In genomic region chr8:121966110-121966509, GRCm38 (mm10) we compare ENCODE assay signal across 14 mouse cellular contexts. TPM values are rescaled to one million over a fixed set of nuclear protein-coding genes. Genes with fewer than 3 reads are reported as not detected.
DNase-seq lines count a peak whose midpoint lies in the region; ATAC-seq and TF ChIP-seq lines count a peak whose summit lies in the region.
"Had no signal": no experiment of that assay in that cellular context is flagged by ENCODE, and none has a peak within 500 bp of the region (broad histone marks: within the 10 kb centered on the region; RNA-seq: fewer than 3 reads in every experiment).

No protein-coding gene starts in this region.

- no peak for ATAC-seq in forebrain, embryonic 12.5 days (ENCODE audit: low FRiP score)
- ATAC-seq in forebrain, embryonic 15.5 days (replicated peaks) = no peak
- no peak for ATAC-seq in intestine, embryonic 16.5 days
- ATAC-seq in intestine, embryonic 15.5 days = no peak
- no peak for ATAC-seq in embryonic facial prominence, embryonic 13.5 days (ENCODE audit: insufficient number of reproducible peaks, insufficient read depth, low FRiP score, low TSS enrichment, low read depth)
- ATAC-seq in limb, embryonic 14.5 days (ENCODE audit: low FRiP score, low read depth) = no peak; the same call in 1 of the 2 replicates

- no peaks in the 10 kb centered on the region for H3K9me3 ChIP-seq in forebrain, embryonic 12.5 days
- H3K9me3 ChIP-seq in forebrain, embryonic 15.5 days = no peaks in the 10 kb centered on the region
- H3K9me3 ChIP-seq in intestine, embryonic 16.5 days (ENCODE audit: control insufficient read depth, low read length) = no peaks in the 10 kb centered on the region
- H3K9me3 ChIP-seq in intestine, embryonic 15.5 days = no peaks in the 10 kb centered on the region
- no peaks in the 10 kb centered on the region for H3K9me3 ChIP-seq in embryonic facial prominence, embryonic 13.5 days
- no peaks in the 10 kb centered on the region for H3K9me3 ChIP-seq in limb, embryonic 14.5 days (ENCODE audit: control insufficient read depth, low read length)
- H3K9me3 ChIP-seq: hindbrain, embryonic 10.5 days had no signal

- no peaks in the 10 kb centered on the region for H3K36me3 ChIP-seq in forebrain, embryonic 12.5 days (replicated peaks)
- H3K36me3 ChIP-seq in forebrain, embryonic 15.5 days = no peaks in the 10 kb centered on the region
- no peaks in the 10 kb centered on the region for H3K36me3 ChIP-seq in intestine, embryonic 16.5 days (ENCODE audit: control insufficient read depth, insufficient read depth, low read length)
- no peaks in the 10 kb centered on the region for H3K36me3 ChIP-seq in intestine, embryonic 15.5 days
- no peaks in the 10 kb centered on the region for H3K36me3 ChIP-seq in embryonic facial prominence, embryonic 13.5 days
- H3K36me3 ChIP-seq in limb, embryonic 14.5 days (ENCODE audit: control insufficient read depth, insufficient read depth, low read length) = 0 out of 2 replicates have a peak, but pooled peaks cover 6% of the 10 kb centered on the region

- 0 out of 2 replicates have a peak overlapping the region, but pooled peaks have one; percentile 25 for H3K9ac ChIP-seq in forebrain, embryonic 12.5 days
- H3K9ac ChIP-seq in forebrain, embryonic 15.5 days (replicated peaks) = no peak overlapping the region
- H3K9ac ChIP-seq in intestine, embryonic 16.5 days (ENCODE audit: low read depth, low read length) = 0 out of 2 replicates have a peak overlapping the region, but pooled peaks have one; percentile 21
- H3K9ac ChIP-seq in intestine, embryonic 15.5 days = no peak overlapping the region
- no peak overlapping the region for H3K9ac ChIP-seq in embryonic facial prominence, embryonic 13.5 days
- H3K9ac ChIP-seq in limb, embryonic 14.5 days (ENCODE audit: low read depth, low read length, severe bottlenecking) = peak overlapping the region; percentile 36; the same call in 1 of the 2 replicates

- H3K27ac ChIP-seq in forebrain, embryonic 12.5 days = 0 out of 2 replicates have a peak overlapping the region, but pooled peaks have one; percentile 65
- no peak overlapping the region for H3K27ac ChIP-seq in forebrain, embryonic 15.5 days (replicated peaks)
- no peak overlapping the region; the same call in 1 of the 2 replicates for H3K27ac ChIP-seq in intestine, embryonic 16.5 days (ENCODE audit: low read length)
- H3K27ac ChIP-seq in intestine, embryonic 15.5 days = no peak overlapping the region
- H3K27ac ChIP-seq in embryonic facial prominence, embryonic 13.5 days = 0 out of 2 replicates have a peak overlapping the region, but pooled peaks have one; percentile 72
- peak overlapping the region; percentile 65 for H3K27ac ChIP-seq in limb, embryonic 14.5 days (replicated peaks; ENCODE audit: low read depth, low read length)

- no peak for TF ChIP-seq POLR2A in limb, embryonic 14.5 days (IDR thresholded peaks at IDR 0.05; ENCODE audit: borderline replicate concordance, extremely low read depth, insufficient read depth, insufficient read length)

- H3K4me2 ChIP-seq in forebrain, embryonic 12.5 days = no peak overlapping the region
- H3K4me2 ChIP-seq in forebrain, embryonic 15.5 days (replicated peaks) = no peak overlapping the region
- no peak overlapping the region for H3K4me2 ChIP-seq in intestine, embryonic 16.5 days (ENCODE audit: low read depth, low read length)
- no peak overlapping the region for H3K4me2 ChIP-seq in intestine, embryonic 15.5 days (replicated peaks)
- no peak overlapping the region for H3K4me2 ChIP-seq in embryonic facial prominence, embryonic 13.5 days
- H3K4me2 ChIP-seq in limb, embryonic 14.5 days (replicated peaks; ENCODE audit: low read depth, low read length, severe bottlenecking) = no peak overlapping the region
- H3K4me2 ChIP-seq: lung, embryonic 14.5 days had no signal

- DNase-seq in limb, embryonic 14.5 days (ENCODE audit: low spot score) = no peak
- no peak for DNase-seq in right cerebral cortex, postnatal 14 days
- no peak for DNase-seq in kidney, postnatal 14 days
- DNase-seq: cerebellum, postnatal 25 days; kidney, adult 9 months; lung, embryonic 14.5 days; right cerebral cortex, postnatal 25 days had no signal

- H3K27me3 ChIP-seq in forebrain, embryonic 12.5 days = no peaks in the 10 kb centered on the region
- H3K27me3 ChIP-seq in forebrain, embryonic 15.5 days = no peaks in the 10 kb centered on the region
- no peaks in the 10 kb centered on the region for H3K27me3 ChIP-seq in intestine, embryonic 16.5 days (replicated peaks; ENCODE audit: control insufficient read depth, insufficient read depth, low read length)
- no peaks in the 10 kb centered on the region for H3K27me3 ChIP-seq in intestine, embryonic 15.5 days (replicated peaks)
- H3K27me3 ChIP-seq in embryonic facial prominence, embryonic 13.5 days = no peaks in the 10 kb centered on the region
- no peaks in the 10 kb centered on the region for H3K27me3 ChIP-seq in limb, embryonic 14.5 days (ENCODE audit: control insufficient read depth, insufficient read depth, low read length)

- H3K4me3 ChIP-seq in forebrain, embryonic 12.5 days (replicated peaks) = no peak overlapping the region
- H3K4me3 ChIP-seq in forebrain, embryonic 15.5 days = no peak overlapping the region
- no peak overlapping the region for H3K4me3 ChIP-seq in intestine, embryonic 16.5 days (ENCODE audit: low read length)
- H3K4me3 ChIP-seq in intestine, embryonic 15.5 days (replicated peaks) = no peak overlapping the region
- no peak overlapping the region for H3K4me3 ChIP-seq in embryonic facial prominence, embryonic 13.5 days
- H3K4me3 ChIP-seq in limb, embryonic 14.5 days (replicated peaks; ENCODE audit: low read length) = no peak overlapping the region
- H3K4me3 ChIP-seq: hindbrain, embryonic 10.5 days had no signal

- H3K4me1 ChIP-seq in forebrain, embryonic 12.5 days = peaks cover 39% of the 10 kb centered on the region
- peaks cover 41% of the 10 kb centered on the region for H3K4me1 ChIP-seq in forebrain, embryonic 15.5 days
- H3K4me1 ChIP-seq in intestine, embryonic 16.5 days (ENCODE audit: control insufficient read depth, insufficient read depth, low read length) = peaks cover 33% of the 10 kb centered on the region
- peaks cover 33% of the 10 kb centered on the region for H3K4me1 ChIP-seq in intestine, embryonic 15.5 days (replicated peaks)
- H3K4me1 ChIP-seq in embryonic facial prominence, embryonic 13.5 days = peaks cover 54% of the 10 kb centered on the region
- peaks cover 39% of the 10 kb centered on the region for H3K4me1 ChIP-seq in limb, embryonic 14.5 days (ENCODE audit: control insufficient read depth, insufficient read depth, low read length)

- 67% methylated on average over 5 of the region's 5 CpGs for WGBS in forebrain, embryonic 12.5 days
- 69% methylated on average over 5 of the region's 5 CpGs for WGBS in forebrain, embryonic 15.5 days
- WGBS in intestine, embryonic 16.5 days = 58% methylated on average over 5 of the region's 5 CpGs
- WGBS in intestine, embryonic 15.5 days = 58% methylated on average over 5 of the region's 5 CpGs
- 57% methylated on average over 5 of the region's 5 CpGs for WGBS in embryonic facial prominence, embryonic 13.5 days
- WGBS in limb, embryonic 14.5 days = 35% methylated on average over 5 of the region's 5 CpGs

RNA-seq across cellular contexts. Expression of gene Banp, which starts 16.6 kb away (rescaled TPM):
- 49.1 and 65.9 TPM in 2 replicates for polyA plus RNA-seq in forebrain, embryonic 12.5 days (2016; fragmentation: Nextera tagmentation; extraction: Ambion mirVana)
- 64.8 and 65.3 TPM in 2 replicates for polyA plus RNA-seq in forebrain, embryonic 15.5 days (2015; fragmentation: Nextera tagmentation; extraction: Ambion mirVana)
- 36.3 and 36.6 TPM in 2 replicates for polyA plus RNA-seq in intestine, embryonic 16.5 days (2015; fragmentation: Nextera tagmentation; extraction: Ambion mirVana)
- 32.4 and 34.1 TPM in 2 replicates for polyA plus RNA-seq in intestine, embryonic 15.5 days (2015; fragmentation: Nextera tagmentation; extraction: Ambion mirVana)
- polyA plus RNA-seq in embryonic facial prominence, embryonic 13.5 days (2015; fragmentation: Nextera tagmentation; extraction: Ambion mirVana) = 42.6 and 49.4 TPM in 2 replicates
- 97.7 and 127 TPM in 2 replicates for polyA plus RNA-seq in limb, embryonic 14.5 days (2012; rRNA removed)
- polyA plus RNA-seq in limb, embryonic 14.5 days (2014; fragmentation: Nextera tagmentation; extraction: Ambion mirVana) = 33.2 and 39.3 TPM in 2 replicates

RNA-seq across cellular contexts. Expression of gene Car5a, which starts 21.4 kb away (rescaled TPM):
- polyA plus RNA-seq in forebrain, embryonic 12.5 days (2016; fragmentation: Nextera tagmentation; extraction: Ambion mirVana) = 0.31 TPM in 1 of 2 replicates, not detected in the other
- 0.37 and 0.43 TPM in 2 replicates for polyA plus RNA-seq in forebrain, embryonic 15.5 days (2015; fragmentation: Nextera tagmentation; extraction: Ambion mirVana)
- 0.31 and 0.70 TPM in 2 replicates for polyA plus RNA-seq in intestine, embryonic 16.5 days (2015; fragmentation: Nextera tagmentation; extraction: Ambion mirVana)
- 0.21 and 0.33 TPM in 2 replicates for polyA plus RNA-seq in intestine, embryonic 15.5 days (2015; fragmentation: Nextera tagmentation; extraction: Ambion mirVana)
- polyA plus RNA-seq in embryonic facial prominence, embryonic 13.5 days (2015; fragmentation: Nextera tagmentation; extraction: Ambion mirVana) = not detected in 2 replicates
- not detected in 2 replicates for polyA plus RNA-seq in limb, embryonic 14.5 days (2012; rRNA removed)
- 0.26 TPM in 1 of 2 replicates, not detected in the other for polyA plus RNA-seq in limb, embryonic 14.5 days (2014; fragmentation: Nextera tagmentation; extraction: Ambion mirVana)
- polyA plus RNA-seq: lung, embryonic 14.5 days; stomach, embryonic 14.5 days had no signal

RNA-seq across cellular contexts. Expression of gene Slc7a5, which starts 58.6 kb away (rescaled TPM):
- 34.7 and 37.6 TPM in 2 replicates for polyA plus RNA-seq in forebrain, embryonic 12.5 days (2016; fragmentation: Nextera tagmentation; extraction: Ambion mirVana)
- polyA plus RNA-seq in forebrain, embryonic 15.5 days (2015; fragmentation: Nextera tagmentation; extraction: Ambion mirVana) = 39.2 and 45.8 TPM in 2 replicates
- 11.6 and 12.5 TPM in 2 replicates for polyA plus RNA-seq in intestine, embryonic 16.5 days (2015; fragmentation: Nextera tagmentation; extraction: Ambion mirVana)
- 17.9 and 18.1 TPM in 2 replicates for polyA plus RNA-seq in intestine, embryonic 15.5 days (2015; fragmentation: Nextera tagmentation; extraction: Ambion mirVana)
- 16.1 and 18.3 TPM in 2 replicates for polyA plus RNA-seq in embryonic facial prominence, embryonic 13.5 days (2015; fragmentation: Nextera tagmentation; extraction: Ambion mirVana)
- 34.6 and 43.9 TPM in 2 replicates for polyA plus RNA-seq in limb, embryonic 14.5 days (2012; rRNA removed)
- 27.1 and 27.8 TPM in 2 replicates for polyA plus RNA-seq in limb, embryonic 14.5 days (2014; fragmentation: Nextera tagmentation; extraction: Ambion mirVana)

Comparison
In these comparisons a context has a peak if more than half of its experiments do, and no peak if none do; other contexts are left out.
1. H3K27ac ChIP-seq: peak in forebrain, embryonic 12.5 days (single experiment), embryonic facial prominence, embryonic 13.5 days (single experiment) and limb, embryonic 14.5 days (single experiment); none in forebrain, embryonic 15.5 days (single experiment), intestine, embryonic 16.5 days (single experiment) and intestine, embryonic 15.5 days (single experiment).
2. H3K9ac ChIP-seq: peak in forebrain, embryonic 12.5 days (single experiment), intestine, embryonic 16.5 days (single experiment) and limb, embryonic 14.5 days (single experiment); none in forebrain, embryonic 15.5 days (single experiment), intestine, embryonic 15.5 days (single experiment) and embryonic facial prominence, embryonic 13.5 days (single experiment).